Mouse (Mus musculus): ENCODE data around the gene Trmt13. TPM values are rescaled to one million over a fixed set of nuclear protein-coding genes. Genes with fewer than 3 reads are reported as not detected.
A peak's percentile ranks its signal among the peaks of the same experiment; 100 is the strongest.
"Not testable (repeated sequence)": the region's sequence is repeated elsewhere in the genome, so short reads cannot be mapped to it uniquely, and the experiment has no call there.

Gene Trmt13
- polyA plus RNA-seq, 1 experiment from 2014 or later: 18.7 TPM

DNA sequence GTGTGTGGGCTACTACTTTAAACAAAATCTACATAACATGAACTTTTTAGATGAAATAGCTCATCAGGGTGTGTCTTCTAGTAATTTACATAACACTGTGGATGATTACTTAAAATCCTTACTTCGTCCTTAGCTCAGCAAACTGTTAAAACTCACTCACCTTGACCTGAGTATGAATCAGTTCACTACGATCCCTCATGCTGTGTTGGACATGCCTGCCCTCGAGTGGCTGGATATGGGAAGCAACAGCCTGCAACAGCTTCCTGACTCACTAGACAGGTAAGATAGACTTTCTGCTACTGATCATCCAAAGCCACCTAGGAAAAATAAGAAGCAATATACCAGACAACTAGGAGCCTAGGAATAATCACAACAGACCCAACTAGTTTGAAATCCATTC, 37.1 kb downstream of the Trmt13 start:
- Histone ChIP-seq H3K4me3 (ENCODE audit: control insufficient read depth in 1 of 2, insufficient read depth in 1 of 2, low read depth in 1 of 2, low read length in 2 of 2) (no peak overlapping the region), H3K27ac (replicated peaks in 1 of 2; ENCODE audit: control insufficient read depth in 1 of 2, insufficient read depth in 1 of 2, low read depth in 2 of 2, low read length in 2 of 2) (no peak overlapping the region), H3K9ac (ENCODE audit: low read length) (no peak overlapping the region), H3K4me2 (ENCODE audit: low read length) (no peak overlapping the region), H3K9me3 (ENCODE audit: control insufficient read depth, low read length) (no peaks in the 10 kb centered on the region), H3K27me3 (ENCODE audit: control insufficient read depth, insufficient read depth, low read length) (no peaks in the 10 kb centered on the region), H3K4me1 (ENCODE audit: control insufficient read depth in 2 of 2, insufficient read depth in 2 of 2, low read length in 2 of 2) (no peaks in the 10 kb centered on the region), H3K36me3 (ENCODE audit: control insufficient read depth, insufficient read depth, low read length) (peaks cover 64% of the 10 kb centered on the region)
- WGBS: 38% methylated on average over 3 of the region's 3 CpGs
- no peak for ATAC-seq (ENCODE audit: insufficient number of reproducible peaks, insufficient read depth, low FRiP score, low read depth)

DNA sequence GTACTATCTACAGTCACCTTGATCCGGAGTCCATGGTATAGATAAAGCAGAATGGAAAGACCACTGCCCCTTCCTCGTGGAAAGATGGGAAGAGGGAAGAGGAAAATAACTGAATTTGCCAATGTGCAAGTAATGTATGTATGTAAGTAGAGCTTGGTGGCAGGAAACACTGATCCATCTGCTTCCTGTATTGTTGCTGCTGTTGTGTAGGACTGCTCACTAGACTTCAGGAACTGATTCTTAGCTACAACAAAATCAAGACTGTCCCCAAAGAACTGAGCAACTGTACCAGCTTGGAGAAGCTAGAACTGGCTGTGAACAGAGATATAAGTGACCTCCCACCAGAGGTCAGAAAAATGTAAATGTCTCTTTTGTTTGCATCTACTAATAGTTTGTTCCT, 43.8 kb downstream of the Trmt13 start:
- 73% methylated on average over 2 of the region's 2 CpGs for WGBS
- Histone ChIP-seq H3K4me3 (ENCODE audit: control insufficient read depth in 1 of 2, insufficient read depth in 1 of 2, low read depth in 1 of 2, low read length in 2 of 2) (no peak overlapping the region), H3K9ac (ENCODE audit: low read length) (no peak overlapping the region), H3K27ac (replicated peaks in 1 of 2; ENCODE audit: control insufficient read depth in 1 of 2, insufficient read depth in 1 of 2, low read depth in 2 of 2, low read length in 2 of 2) (no peak overlapping the region), H3K36me3 (ENCODE audit: control insufficient read depth, insufficient read depth, low read length) (peaks cover 77% of the 10 kb centered on the region), H3K4me2 (ENCODE audit: low read length) (no peak overlapping the region), H3K9me3 (ENCODE audit: control insufficient read depth, low read length) (peaks cover 5% of the 10 kb centered on the region; the same call in 1 of the 2 replicates), H3K27me3 (ENCODE audit: control insufficient read depth, insufficient read depth, low read length) (no peaks in the 10 kb centered on the region), H3K4me1 (ENCODE audit: control insufficient read depth in 2 of 2, insufficient read depth in 2 of 2, low read length in 2 of 2) (no peaks in the 10 kb centered on the region)
- no peak for ATAC-seq (ENCODE audit: insufficient number of reproducible peaks, insufficient read depth, low FRiP score, low read depth)

DNA sequence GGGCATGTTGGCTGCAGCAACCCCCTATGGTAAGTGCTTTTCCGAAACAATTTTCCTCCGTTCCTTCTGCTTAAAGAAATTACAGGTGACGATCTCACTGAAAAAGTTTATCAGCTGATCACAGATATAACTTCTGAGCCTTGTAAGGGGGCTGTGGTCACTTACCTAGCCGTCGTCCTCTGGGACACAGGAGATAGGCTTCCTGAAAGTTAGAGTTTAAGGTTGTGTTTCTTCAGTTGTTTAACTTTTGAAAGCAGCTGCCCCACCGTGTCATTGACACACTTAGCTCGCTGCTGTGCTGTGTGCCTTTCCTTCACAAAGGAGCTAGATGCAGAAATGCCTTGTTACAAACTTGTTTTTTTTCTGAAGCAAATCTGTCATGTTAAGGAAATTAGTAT, 51.3 kb downstream of the Trmt13 start:
- no peaks in the 10 kb centered on the region for H3K27me3 ChIP-seq (ENCODE audit: control insufficient read depth, insufficient read depth, low read length)
- H3K27ac ChIP-seq (replicated peaks in 1 of 2; ENCODE audit: control insufficient read depth in 1 of 2, insufficient read depth in 1 of 2, low read depth in 2 of 2, low read length in 2 of 2): peak overlapping the region; percentile 99
- H3K9me3 ChIP-seq (ENCODE audit: control insufficient read depth, low read length): peaks cover 5% of the 10 kb centered on the region; the same call in 1 of the 2 replicates
- H3K4me2 ChIP-seq (ENCODE audit: low read length): peak overlapping the region; percentile 54
- peak overlapping the region; percentile 92 for H3K9ac ChIP-seq (ENCODE audit: low read length)
- 9% methylated on average over 7 of the region's 7 CpGs for WGBS
- peak overlapping the region; percentile 52 to 64 for H3K4me3 ChIP-seq (ENCODE audit: control insufficient read depth in 1 of 2, insufficient read depth in 1 of 2, low read depth in 1 of 2, low read length in 2 of 2)
- H3K4me1 ChIP-seq (ENCODE audit: control insufficient read depth in 2 of 2, insufficient read depth in 2 of 2, low read length in 2 of 2): peaks cover 4 to 15% of the 10 kb centered on the region in 2 experiments
- ATAC-seq (ENCODE audit: insufficient number of reproducible peaks, insufficient read depth, low FRiP score, low read depth): no peak
- H3K36me3 ChIP-seq (ENCODE audit: control insufficient read depth, insufficient read depth, low read length): peaks cover 34% of the 10 kb centered on the region

DNA sequence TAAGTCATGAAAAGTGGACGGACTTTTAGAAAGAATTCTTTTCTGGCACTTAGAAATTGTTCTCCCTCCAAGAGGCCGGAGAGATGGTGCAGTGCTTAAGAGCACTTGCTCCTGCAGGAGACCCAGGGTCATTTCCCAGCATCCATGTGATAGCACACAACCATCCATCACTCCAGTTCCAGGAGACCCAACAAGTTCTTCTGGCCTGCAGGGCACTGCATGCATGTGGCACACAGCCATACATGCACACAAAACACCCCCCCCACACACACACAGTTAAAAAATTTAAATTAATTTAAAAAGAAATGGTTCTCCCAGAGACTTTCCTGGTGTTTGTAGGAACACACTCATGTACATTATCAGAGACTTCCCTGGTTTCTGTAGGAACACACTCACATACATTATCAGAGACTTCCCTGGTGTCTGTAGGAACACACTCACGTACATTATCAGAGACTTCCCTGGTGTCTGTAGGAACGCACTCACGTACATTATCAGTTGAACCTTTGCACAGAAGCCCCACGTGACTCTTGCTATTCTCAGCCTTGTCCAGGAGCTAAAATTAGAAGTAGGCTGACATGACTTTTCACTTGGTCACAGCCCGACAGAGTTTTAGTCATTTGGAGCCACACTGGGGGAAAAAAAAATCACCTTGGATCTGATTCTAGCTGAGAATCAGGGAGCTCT, 51.8 kb downstream of the Trmt13 start, which contains the start of gene Lrrc39:
Lrrc39 (plus strand) TSS at position 566 of the 687 bp plus-strand sequence.
- peaks cover 4 to 15% of the 10 kb centered on the region in 2 experiments for H3K4me1 ChIP-seq (ENCODE audit: control insufficient read depth in 2 of 2, insufficient read depth in 2 of 2, low read length in 2 of 2)
- H3K9me3 ChIP-seq (ENCODE audit: control insufficient read depth, low read length): peaks cover 5% of the 10 kb centered on the region; the same call in 1 of the 2 replicates
- H3K36me3 ChIP-seq (ENCODE audit: control insufficient read depth, insufficient read depth, low read length): peaks cover 28% of the 10 kb centered on the region
- peak within 1 kb of the TSS; percentile 54 for H3K4me2 ChIP-seq (ENCODE audit: low read length)
- 6% methylated on average over 7 of the region's 7 CpGs for WGBS
- peak; percentile 93 for ATAC-seq (ENCODE audit: insufficient number of reproducible peaks, insufficient read depth, low FRiP score, low read depth)
- H3K4me3 ChIP-seq (ENCODE audit: control insufficient read depth in 1 of 2, insufficient read depth in 1 of 2, low read depth in 1 of 2, low read length in 2 of 2): peak within 1 kb of the TSS; percentile 52 to 64
- H3K27ac ChIP-seq (replicated peaks in 1 of 2; ENCODE audit: control insufficient read depth in 1 of 2, insufficient read depth in 1 of 2, low read depth in 2 of 2, low read length in 2 of 2): peak within 1 kb of the TSS; percentile 99
- peak within 1 kb of the TSS; percentile 92 for H3K9ac ChIP-seq (ENCODE audit: low read length)
- H3K27me3 ChIP-seq (ENCODE audit: control insufficient read depth, insufficient read depth, low read length): no peaks in the 10 kb centered on the region

DNA sequence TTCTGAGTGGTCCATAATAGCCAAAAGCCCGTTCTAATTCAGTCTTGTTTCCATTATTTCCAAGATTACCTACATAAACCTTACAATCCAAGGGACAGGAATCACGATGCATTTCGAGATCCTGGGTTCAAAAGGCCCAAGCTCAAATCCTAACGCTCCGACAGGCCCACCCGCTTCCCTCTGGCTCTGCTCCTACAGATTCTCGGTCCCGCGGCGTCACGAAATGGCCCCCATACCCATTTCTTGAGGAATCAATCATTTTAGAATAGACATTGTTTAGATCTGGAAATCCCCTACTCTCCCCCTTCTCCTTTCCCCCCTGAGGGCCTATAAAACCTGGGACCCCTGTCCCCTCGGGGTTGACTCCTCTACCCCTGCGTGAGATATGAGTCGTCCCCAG, 53.1 kb downstream of the Trmt13 start:
- H3K4me2 ChIP-seq (ENCODE audit: low read length): not testable (repeated sequence)

DNA sequence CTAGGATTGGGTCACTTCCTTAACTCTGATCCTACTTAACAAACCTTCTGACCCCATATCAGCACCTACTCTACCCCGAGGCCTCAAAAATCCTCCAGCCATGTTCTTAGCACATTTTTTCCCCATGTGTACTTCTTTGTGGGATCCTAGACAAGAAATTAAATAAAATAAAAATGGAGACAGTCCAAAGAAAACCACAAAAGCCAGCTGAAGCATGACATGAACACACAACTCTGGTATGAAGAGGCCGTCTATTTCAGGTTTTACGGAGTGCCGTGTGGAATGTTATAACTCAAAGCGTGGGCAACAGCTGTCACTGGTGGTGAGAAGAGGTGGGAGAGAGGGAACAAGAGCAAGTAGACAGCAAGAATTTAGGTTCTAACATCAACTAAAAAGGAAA, 63.0 kb downstream of the Trmt13 start:
- Histone ChIP-seq H3K27me3 (ENCODE audit: control insufficient read depth, insufficient read depth, low read length) (no peaks in the 10 kb centered on the region), H3K9me3 (ENCODE audit: control insufficient read depth, low read length) (no peaks in the 10 kb centered on the region)
- 84% methylated on average over 5 of the region's 5 CpGs for WGBS

More for the DNA sequence above, 53.1 kb downstream of the Trmt13 start:
- H3K4me3 ChIP-seq (ENCODE audit: control insufficient read depth in 1 of 2, insufficient read depth in 1 of 2, low read depth in 1 of 2, low read length in 2 of 2); H3K27me3 ChIP-seq (ENCODE audit: control insufficient read depth, insufficient read depth, low read length); H3K9me3 ChIP-seq (ENCODE audit: control insufficient read depth, low read length); ATAC-seq (ENCODE audit: insufficient number of reproducible peaks, insufficient read depth, low FRiP score, low read depth); H3K9ac ChIP-seq (ENCODE audit: low read length): not testable (repeated sequence)
- 94% methylated on average over 13 of the region's 14 CpGs for WGBS
- Histone ChIP-seq H3K27ac (replicated peaks in 1 of 2; ENCODE audit: control insufficient read depth in 1 of 2, insufficient read depth in 1 of 2, low read depth in 2 of 2, low read length in 2 of 2) (peak overlapping the region in 1 of 2 experiments; percentile 99; a peak in 1 of 4 replicates), H3K4me1 (ENCODE audit: control insufficient read depth in 2 of 2, insufficient read depth in 2 of 2, low read length in 2 of 2) (peaks cover 4 to 15% of the 10 kb centered on the region in 2 experiments), H3K36me3 (ENCODE audit: control insufficient read depth, insufficient read depth, low read length) (peaks cover 16% of the 10 kb centered on the region)

DNA sequence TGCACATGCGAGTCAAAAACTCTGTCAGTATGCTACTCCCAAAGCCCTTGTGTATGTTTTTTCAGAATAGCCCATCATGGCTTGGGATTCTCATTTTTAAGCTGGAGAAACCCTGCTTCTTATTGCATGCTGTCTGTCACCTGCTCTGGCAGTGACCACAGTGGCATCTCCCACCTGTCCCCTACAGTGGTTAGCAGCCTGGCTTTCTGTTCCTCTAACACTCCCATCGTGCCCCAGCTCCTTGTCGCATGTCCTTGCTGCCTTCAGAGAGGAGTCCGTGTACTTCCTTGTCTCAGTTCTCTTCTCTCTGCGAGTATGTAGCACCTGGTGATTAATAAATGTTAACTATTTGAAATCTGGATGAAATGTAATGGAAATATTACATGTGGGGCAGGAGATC, 67.0 kb downstream of the Trmt13 start:
- no peak for ATAC-seq (ENCODE audit: insufficient number of reproducible peaks, insufficient read depth, low FRiP score, low read depth)
- Histone ChIP-seq H3K36me3 (ENCODE audit: control insufficient read depth, insufficient read depth, low read length) (peaks cover 68% of the 10 kb centered on the region), H3K4me1 (ENCODE audit: control insufficient read depth in 2 of 2, insufficient read depth in 2 of 2, low read length in 2 of 2) (peaks cover 0 to 2% of the 10 kb centered on the region in 2 experiments; a peak in 1 of 4 replicates), H3K9me3 (ENCODE audit: control insufficient read depth, low read length) (no peaks in the 10 kb centered on the region), H3K4me3 (ENCODE audit: control insufficient read depth in 1 of 2, insufficient read depth in 1 of 2, low read depth in 1 of 2, low read length in 2 of 2) (no peak overlapping the region), H3K9ac (ENCODE audit: low read length) (no peak overlapping the region), H3K4me2 (ENCODE audit: low read length) (no peak overlapping the region), H3K27ac (replicated peaks in 1 of 2; ENCODE audit: control insufficient read depth in 1 of 2, insufficient read depth in 1 of 2, low read depth in 2 of 2, low read length in 2 of 2) (no peak overlapping the region), H3K27me3 (ENCODE audit: control insufficient read depth, insufficient read depth, low read length) (no peaks in the 10 kb centered on the region)
- 92% methylated on average over 5 of the region's 5 CpGs for WGBS

More for the DNA sequence above, 63.0 kb downstream of the Trmt13 start:
- H3K4me1 ChIP-seq (ENCODE audit: control insufficient read depth in 2 of 2, insufficient read depth in 2 of 2, low read length in 2 of 2): no peaks in the 10 kb centered on the region
- H3K27ac ChIP-seq (replicated peaks in 1 of 2; ENCODE audit: control insufficient read depth in 1 of 2, insufficient read depth in 1 of 2, low read depth in 2 of 2, low read length in 2 of 2): no peak overlapping the region
- H3K36me3 ChIP-seq (ENCODE audit: control insufficient read depth, insufficient read depth, low read length): peaks cover 39% of the 10 kb centered on the region
- H3K4me3 ChIP-seq (ENCODE audit: control insufficient read depth in 1 of 2, insufficient read depth in 1 of 2, low read depth in 1 of 2, low read length in 2 of 2): no peak overlapping the region
- H3K9ac ChIP-seq (ENCODE audit: low read length): no peak overlapping the region
- no peak overlapping the region for H3K4me2 ChIP-seq (ENCODE audit: low read length)
- no peak for ATAC-seq (ENCODE audit: insufficient number of reproducible peaks, insufficient read depth, low FRiP score, low read depth)
